Mouse (Mus musculus): Measurements from ENCODE around the gene Fads6. TPM values are rescaled to one million over a fixed set of nuclear protein-coding genes. Genes with fewer than 3 reads are reported as not detected.
A peak's percentile ranks its signal among the peaks of the same experiment; 100 is the strongest.

Fads6 gene
- polyA plus RNA-seq, 1 experiment from 2014 or later = 0.52 TPM

GRCm38 (mm10) chr11:115246386-115246785 is 51.1 kb downstream of the Fads6 start:
- Histone ChIP-seq H3K4me2 (replicated peaks; ENCODE audit: low read depth, low read length) (no peak overlapping the region), H3K36me3 (ENCODE audit: control insufficient read depth, insufficient read depth, low read length) (no peaks in the 10 kb centered on the region), H3K27ac (ENCODE audit: low read depth, low read length) (no peak overlapping the region), H3K9me3 (ENCODE audit: control insufficient read depth, low read length) (no peaks in the 10 kb centered on the region), H3K4me3 (ENCODE audit: low read depth, low read length) (no peak overlapping the region), H3K4me1 (replicated peaks; ENCODE audit: control insufficient read depth, insufficient read depth, low read length) (peaks cover 34% of the 10 kb centered on the region), H3K9ac (ENCODE audit: low read depth, low read length) (no peak overlapping the region), H3K27me3 (ENCODE audit: control insufficient read depth, insufficient read depth, low read length) (peaks cover 34% of the 10 kb centered on the region)
- WGBS = 65% methylated on average over 8 of the region's 8 CpGs
- ATAC-seq (ENCODE audit: low FRiP score) (no peak), DNase-seq (ENCODE audit: low spot score) (no peak)

- Histone ChIP-seq H3K27me3 (ENCODE audit: control insufficient read depth, insufficient read depth, low read length) (peaks cover 20% of the 10 kb centered on the region), H3K27ac (ENCODE audit: low read depth, low read length) (no peak overlapping the region), H3K4me3 (ENCODE audit: low read depth, low read length) (no peak overlapping the region), H3K4me2 (replicated peaks; ENCODE audit: low read depth, low read length) (no peak overlapping the region), H3K9me3 (ENCODE audit: control insufficient read depth, low read length) (no peaks in the 10 kb centered on the region), H3K36me3 (ENCODE audit: control insufficient read depth, insufficient read depth, low read length) (no peaks in the 10 kb centered on the region), H3K9ac (ENCODE audit: low read depth, low read length) (no peak overlapping the region), H3K4me1 (replicated peaks; ENCODE audit: control insufficient read depth, insufficient read depth, low read length) (peaks cover 28% of the 10 kb centered on the region)
- 74% methylated on average over 8 of the region's 8 CpGs for WGBS
- ATAC-seq (ENCODE audit: low FRiP score) = no peak
- no peak for DNase-seq (ENCODE audit: low spot score)
Observed at GRCm38 (mm10) chr11:115244840-115245239, 52.6 kb downstream of the Fads6 start.

DNA sequence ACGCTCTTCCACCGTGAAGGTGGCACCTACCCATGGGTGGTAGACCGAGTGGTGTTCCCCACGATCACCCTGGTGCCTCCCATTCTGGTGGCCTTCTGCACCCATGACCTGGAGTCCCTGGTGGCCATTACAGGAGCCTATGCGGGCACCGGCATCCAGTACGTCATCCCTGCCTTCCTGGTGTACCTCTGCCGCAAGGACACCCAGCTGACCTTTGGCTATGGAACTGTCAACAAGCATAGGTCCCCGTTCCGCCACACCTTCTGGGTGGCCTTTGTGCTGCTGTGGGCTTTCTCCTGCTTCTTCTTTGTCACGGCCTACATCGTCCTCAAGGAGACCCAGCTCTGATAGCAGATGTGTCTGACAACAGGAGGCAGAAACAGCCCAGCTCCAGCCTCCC is 53.7 kb downstream of the Fads6 start:
- Histone ChIP-seq H3K4me2 (replicated peaks; ENCODE audit: low read depth, low read length) (no peak overlapping the region), H3K36me3 (ENCODE audit: control insufficient read depth, insufficient read depth, low read length) (no peaks in the 10 kb centered on the region), H3K27ac (ENCODE audit: low read depth, low read length) (no peak overlapping the region), H3K27me3 (ENCODE audit: control insufficient read depth, insufficient read depth, low read length) (peaks cover 9% of the 10 kb centered on the region), H3K9ac (ENCODE audit: low read depth, low read length) (no peak overlapping the region), H3K4me1 (replicated peaks; ENCODE audit: control insufficient read depth, insufficient read depth, low read length) (peaks cover 25% of the 10 kb centered on the region), H3K9me3 (ENCODE audit: control insufficient read depth, low read length) (no peaks in the 10 kb centered on the region), H3K4me3 (ENCODE audit: low read depth, low read length) (no peak overlapping the region)
- 89% methylated on average over 12 of the region's 12 CpGs for WGBS
- no peak for DNase-seq (ENCODE audit: low spot score)
- ATAC-seq (ENCODE audit: low FRiP score) = no peak

DNA sequence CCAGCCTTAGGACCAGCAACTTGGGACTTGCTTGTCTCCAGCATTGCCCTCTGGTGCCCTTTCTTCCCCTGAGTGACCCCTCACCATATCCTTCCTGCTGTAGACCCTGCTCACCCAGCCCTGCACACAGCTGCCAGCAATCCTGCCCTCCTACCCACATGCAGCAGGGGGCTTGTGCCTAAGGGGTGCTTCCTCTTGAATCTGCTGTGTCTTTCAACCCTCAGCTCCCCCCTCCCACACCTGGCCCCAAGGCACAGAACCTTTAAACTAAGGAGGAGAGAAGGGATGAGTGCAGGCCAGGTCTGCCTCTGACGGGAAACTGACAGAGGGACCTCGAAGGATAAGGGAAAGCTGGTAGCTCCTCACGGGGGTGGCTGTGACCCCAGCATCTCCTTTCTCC is 54.7 kb downstream of the Fads6 start:
- Histone ChIP-seq H3K9ac (ENCODE audit: low read depth, low read length) (no peak overlapping the region), H3K9me3 (ENCODE audit: control insufficient read depth, low read length) (no peaks in the 10 kb centered on the region), H3K4me3 (ENCODE audit: low read depth, low read length) (no peak overlapping the region), H3K27me3 (ENCODE audit: control insufficient read depth, insufficient read depth, low read length) (peaks cover 2% of the 10 kb centered on the region; the same call in 1 of the 2 replicates), H3K27ac (ENCODE audit: low read depth, low read length) (no peak overlapping the region), H3K4me1 (replicated peaks; ENCODE audit: control insufficient read depth, insufficient read depth, low read length) (peaks cover 22% of the 10 kb centered on the region), H3K36me3 (ENCODE audit: control insufficient read depth, insufficient read depth, low read length) (no peaks in the 10 kb centered on the region), H3K4me2 (replicated peaks; ENCODE audit: low read depth, low read length) (no peak overlapping the region)
- DNase-seq (ENCODE audit: low spot score) (no peak), ATAC-seq (ENCODE audit: low FRiP score) (no peak)
- WGBS = 86% methylated on average over 3 of the region's 3 CpGs

DNA sequence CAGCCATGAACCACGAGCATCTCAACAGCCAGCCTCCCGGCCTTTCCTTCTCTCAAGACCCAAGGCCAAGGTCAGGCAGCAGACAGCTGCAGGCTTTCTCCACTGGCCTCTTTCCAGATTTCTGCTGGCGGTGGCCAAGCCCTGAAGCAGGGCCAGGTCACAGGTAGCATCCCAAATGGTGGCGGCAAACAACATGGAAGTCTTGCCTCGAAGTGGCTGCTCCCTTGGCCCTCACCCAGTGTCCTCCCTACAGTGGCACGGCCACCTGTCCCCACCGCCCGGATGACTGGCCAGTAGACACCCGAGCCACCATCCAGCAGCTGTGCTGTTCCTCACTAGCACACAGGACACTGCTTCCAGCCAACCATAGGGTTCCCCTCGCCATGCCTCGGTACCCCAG is 56.1 kb downstream of the Fads6 start:
- no peaks in the 10 kb centered on the region for H3K9me3 ChIP-seq (ENCODE audit: control insufficient read depth, low read length)
- H3K36me3 ChIP-seq (ENCODE audit: control insufficient read depth, insufficient read depth, low read length) = no peaks in the 10 kb centered on the region
- no peak for ATAC-seq (ENCODE audit: low FRiP score)
- 87% methylated on average over 11 of the region's 11 CpGs for WGBS
- no peak overlapping the region for H3K4me3 ChIP-seq (ENCODE audit: low read depth, low read length)
- no peak for DNase-seq (ENCODE audit: low spot score)
- no peak overlapping the region for H3K4me2 ChIP-seq (replicated peaks; ENCODE audit: low read depth, low read length)
- 0 out of 2 replicates have a peak, but pooled peaks cover 2% of the 10 kb centered on the region for H3K27me3 ChIP-seq (ENCODE audit: control insufficient read depth, insufficient read depth, low read length)
- H3K9ac ChIP-seq (ENCODE audit: low read depth, low read length) = no peak overlapping the region
- peaks cover 16% of the 10 kb centered on the region for H3K4me1 ChIP-seq (replicated peaks; ENCODE audit: control insufficient read depth, insufficient read depth, low read length)
- no peak overlapping the region for H3K27ac ChIP-seq (ENCODE audit: low read depth, low read length)

- ATAC-seq (ENCODE audit: low FRiP score) (peak; percentile 61), DNase-seq (ENCODE audit: low spot score) (no peak)
- H3K4me1 ChIP-seq (replicated peaks; ENCODE audit: control insufficient read depth, insufficient read depth, low read length) = peaks cover 29% of the 10 kb centered on the region
- H3K27ac ChIP-seq (ENCODE audit: low read depth, low read length) = peak overlapping the region; percentile 47
- H3K27me3 ChIP-seq (ENCODE audit: control insufficient read depth, insufficient read depth, low read length) = no peaks in the 10 kb centered on the region
- no peaks in the 10 kb centered on the region for H3K36me3 ChIP-seq (ENCODE audit: control insufficient read depth, insufficient read depth, low read length)
- H3K9me3 ChIP-seq (ENCODE audit: control insufficient read depth, low read length) = no peaks in the 10 kb centered on the region
- H3K9ac ChIP-seq (ENCODE audit: low read depth, low read length) = no peak overlapping the region
- no peak overlapping the region for H3K4me3 ChIP-seq (ENCODE audit: low read depth, low read length)
- no peak overlapping the region for H3K4me2 ChIP-seq (replicated peaks; ENCODE audit: low read depth, low read length)
- 30% methylated on average over 5 of the region's 5 CpGs for WGBS
Observed at GRCm38 (mm10) chr11:115236570-115236969, 60.9 kb downstream of the Fads6 start.

DNA sequence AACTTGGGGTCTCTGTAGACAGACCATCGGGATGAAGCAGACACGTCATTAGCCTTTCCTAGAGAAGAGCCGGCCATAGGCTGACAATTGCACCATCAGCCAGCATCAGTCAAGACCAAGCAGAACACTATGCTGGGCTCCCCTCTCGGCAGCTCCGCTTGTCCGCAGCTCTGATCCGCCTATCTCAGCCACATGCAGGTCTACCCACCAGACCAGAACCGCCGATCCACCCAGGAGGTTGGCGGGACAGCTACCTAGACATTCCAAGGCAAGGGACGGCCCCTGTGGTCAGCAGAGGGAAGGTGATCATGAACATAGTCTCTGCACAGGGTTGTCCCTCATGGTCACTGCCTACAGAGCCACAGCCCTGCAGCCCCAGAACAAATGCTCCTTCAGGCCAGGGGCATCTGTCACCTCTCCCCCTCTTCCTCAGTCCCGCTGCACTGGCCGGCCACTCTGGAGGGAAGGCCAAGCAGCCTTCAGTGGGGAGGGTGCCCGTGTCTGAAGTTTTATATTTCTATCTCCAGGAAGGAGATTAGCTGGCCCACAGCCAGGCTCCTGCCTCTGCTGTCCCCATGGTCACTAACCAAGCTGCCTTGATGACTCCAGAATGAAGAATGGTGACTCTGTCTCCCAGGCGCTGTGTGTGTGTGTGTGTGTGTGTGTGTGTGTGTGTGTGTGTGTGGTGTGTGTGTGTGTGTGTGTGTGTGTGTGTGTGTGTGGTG is 63.0 kb downstream of the Fads6 start:
- H3K4me3 ChIP-seq (ENCODE audit: low read depth, low read length) = no peak overlapping the region
- WGBS = 71% methylated on average over 15 of the region's 15 CpGs
- no peaks in the 10 kb centered on the region for H3K27me3 ChIP-seq (ENCODE audit: control insufficient read depth, insufficient read depth, low read length)
- no peak overlapping the region for H3K9ac ChIP-seq (ENCODE audit: low read depth, low read length)
- DNase-seq (ENCODE audit: low spot score) (no peak), ATAC-seq (ENCODE audit: low FRiP score) (peak; percentile 3; the same call in 1 of the 2 replicates)
- peak overlapping the region; percentile 11; the same call in 1 of the 2 replicates for H3K4me2 ChIP-seq (replicated peaks; ENCODE audit: low read depth, low read length)
- H3K36me3 ChIP-seq (ENCODE audit: control insufficient read depth, insufficient read depth, low read length) = no peaks in the 10 kb centered on the region
- H3K4me1 ChIP-seq (replicated peaks; ENCODE audit: control insufficient read depth, insufficient read depth, low read length) = peaks cover 27% of the 10 kb centered on the region
- no peaks in the 10 kb centered on the region for H3K9me3 ChIP-seq (ENCODE audit: control insufficient read depth, low read length)
- peak overlapping the region; percentile 12; the same call in 1 of the 2 replicates for H3K27ac ChIP-seq (ENCODE audit: low read depth, low read length)

DNA sequence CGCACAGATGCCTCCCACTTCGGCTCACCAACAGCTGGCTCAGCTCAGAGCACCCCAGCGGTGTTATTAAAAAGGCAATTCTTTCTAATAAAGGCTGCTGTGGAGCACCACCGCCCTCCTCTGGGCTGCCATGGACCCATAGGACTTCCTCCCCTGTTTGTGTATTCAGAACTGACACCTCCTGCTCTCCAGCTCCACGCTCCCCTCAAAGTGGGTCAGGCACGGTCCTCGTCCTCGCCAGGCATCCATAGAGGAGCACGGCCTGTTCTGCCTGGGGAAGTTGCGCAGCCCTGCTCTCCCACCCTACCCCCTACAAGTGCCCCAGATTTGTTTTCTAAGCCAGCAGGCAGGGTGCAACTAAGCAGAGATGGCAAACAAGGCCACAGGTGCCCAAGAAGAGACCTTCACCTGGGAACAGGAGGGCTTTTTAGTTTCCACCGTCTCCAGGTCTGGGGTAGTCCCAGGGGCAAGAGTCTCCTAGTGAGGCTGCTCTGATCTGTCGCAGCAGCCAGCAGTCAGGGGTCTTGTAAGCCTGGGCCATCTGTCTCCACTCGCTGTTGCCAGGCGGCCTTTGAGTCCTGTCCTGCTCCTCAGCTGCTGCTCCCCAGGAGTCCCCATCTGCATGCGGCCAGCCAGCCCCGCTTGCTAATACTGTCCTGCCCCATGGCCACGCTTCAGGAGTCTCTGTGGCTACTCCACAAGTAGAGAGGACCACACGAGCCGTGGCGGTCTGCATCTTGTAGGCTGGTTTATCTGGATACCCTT is 63.8 kb downstream of the Fads6 start:
- Histone ChIP-seq H3K36me3 (ENCODE audit: control insufficient read depth, insufficient read depth, low read length) (no peaks in the 10 kb centered on the region), H3K27ac (ENCODE audit: low read depth, low read length) (peak overlapping the region; percentile 12), H3K27me3 (ENCODE audit: control insufficient read depth, insufficient read depth, low read length) (no peaks in the 10 kb centered on the region), H3K4me1 (replicated peaks; ENCODE audit: control insufficient read depth, insufficient read depth, low read length) (peaks cover 27% of the 10 kb centered on the region), H3K9ac (ENCODE audit: low read depth, low read length) (no peak overlapping the region), H3K4me3 (ENCODE audit: low read depth, low read length) (no peak overlapping the region), H3K4me2 (replicated peaks; ENCODE audit: low read depth, low read length) (no peak overlapping the region), H3K9me3 (ENCODE audit: control insufficient read depth, low read length) (no peaks in the 10 kb centered on the region)
- peak; percentile 57 for DNase-seq (ENCODE audit: low spot score)
- peak; percentile 61 for ATAC-seq (ENCODE audit: low FRiP score)
- WGBS = 35% methylated on average over 20 of the region's 20 CpGs

Measured in hindbrain, embryonic 11.5 days (tissue).